Mouse (Mus musculus) brain, adult 2 months (tissue): Measurements from ENCODE around the gene H60b.
"Not testable (repeated sequence)": the region's sequence is repeated elsewhere in the genome, so short reads cannot be mapped to it uniquely, and the experiment has no call there.

ENCODE experiments used
- DNase-seq: peaks from one replicate; pipeline ENCODE4 v3.0.0; 2011; ENCODE audit warnings: low read depth, low spot score

The H60b gene

GRCm38 (mm10) chr10:22165328-22166003 is 7.1 kb downstream of the H60b start:
- DNase-seq = not testable (repeated sequence)

- DNase-seq = not testable (repeated sequence)
Measured at GRCm38 (mm10) chr10:22166025-22166424, 7.6 kb downstream of the H60b start.

GRCm38 (mm10) chr10:22167061-22167460 is 8.7 kb downstream of the H60b start:
- DNase-seq = not testable (repeated sequence)

- DNase-seq = not testable (repeated sequence)
Measured at GRCm38 (mm10) chr10:22169116-22169515, 10.7 kb downstream of the H60b start.

GRCm38 (mm10) chr10:22172431-22173334 is 14.3 kb downstream of the H60b start:
- DNase-seq = not testable (repeated sequence)

GRCm38 (mm10) chr10:22173335-22174189 is 15.2 kb downstream of the H60b start:
- not testable (repeated sequence) for DNase-seq

- DNase-seq = not testable (repeated sequence)
Measured at GRCm38 (mm10) chr10:22174190-22174487, 15.8 kb downstream of the H60b start.

- DNase-seq = not testable (repeated sequence)
Measured at GRCm38 (mm10) chr10:22176515-22176914, 18.1 kb downstream of the H60b start.

- not testable (repeated sequence) for DNase-seq
Measured at GRCm38 (mm10) chr10:22191035-22191434, 32.6 kb downstream of the H60b start.

GRCm38 (mm10) chr10:22201352-22201751 is 43.0 kb downstream of the H60b start:
- not testable (repeated sequence) for DNase-seq

- not testable (repeated sequence) for DNase-seq
Measured at GRCm38 (mm10) chr10:22202784-22203583, 44.6 kb downstream of the H60b start.

GRCm38 (mm10) chr10:22206443-22206842 is 48.1 kb downstream of the H60b start:
- not testable (repeated sequence) for DNase-seq

GRCm38 (mm10) chr10:22212012-22212696 is 53.8 kb downstream of the H60b start:
- peak; percentile 21 for DNase-seq

- not testable (repeated sequence) for DNase-seq
Measured at GRCm38 (mm10) chr10:22223474-22224349, 65.3 kb downstream of the H60b start.

GRCm38 (mm10) chr10:22265060-22265459 is 106.7 kb downstream of the H60b start:
- no peak for DNase-seq

GRCm38 (mm10) chr10:22270879-22271786 is 112.7 kb downstream of the H60b start:
- DNase-seq = not testable (repeated sequence)

GRCm38 (mm10) chr10:22272914-22273683 is 114.7 kb downstream of the H60b start:
- DNase-seq = peak; percentile 4
